Mouse (Mus musculus): ENCODE measurements around the gene Il4ra. TPM values are rescaled to one million over a fixed set of nuclear protein-coding genes. Genes with fewer than 3 reads are reported as not detected.

Gene Il4ra
- polyA plus RNA-seq, 1 experiment from 2014 or later: 11.4 TPM

DNA sequence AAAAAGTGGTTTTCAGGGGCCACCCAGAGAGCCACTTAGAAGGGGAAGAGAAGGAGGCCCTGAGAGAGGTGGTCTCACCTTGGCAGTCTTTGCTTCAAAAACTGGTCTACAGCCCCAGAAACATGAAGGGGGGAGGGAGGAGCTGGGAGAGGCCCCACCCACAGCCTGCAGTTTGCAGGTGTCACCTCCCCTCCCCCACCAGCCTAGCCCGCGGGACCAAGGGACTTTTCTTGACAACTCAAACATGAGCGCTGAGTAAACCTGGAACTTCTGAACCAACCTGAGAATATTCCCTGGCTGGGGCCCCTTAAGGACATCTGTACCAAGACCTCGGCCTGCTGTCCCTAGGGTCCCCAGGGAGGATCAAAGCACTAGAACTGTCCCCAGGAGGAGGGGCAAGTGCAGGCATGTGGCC, 53.8 kb downstream of the Il4ra start:
- no peaks in the 10 kb centered on the region for H3K27me3 ChIP-seq
- H3K4me3 ChIP-seq: no peak overlapping the region
- WGBS: 56% methylated on average over 4 of the region's 4 CpGs
- H3K4me2 ChIP-seq: no peak overlapping the region
- H3K36me3 ChIP-seq: no peaks in the 10 kb centered on the region
- H3K9ac ChIP-seq: no peak overlapping the region
- H3K9me3 ChIP-seq: no peaks in the 10 kb centered on the region
- no peak overlapping the region for H3K27ac ChIP-seq
- no peaks in the 10 kb centered on the region for H3K4me1 ChIP-seq
- ATAC-seq (ENCODE audit: insufficient number of reproducible peaks, low FRiP score, low TSS enrichment, low read depth): no peak

DNA sequence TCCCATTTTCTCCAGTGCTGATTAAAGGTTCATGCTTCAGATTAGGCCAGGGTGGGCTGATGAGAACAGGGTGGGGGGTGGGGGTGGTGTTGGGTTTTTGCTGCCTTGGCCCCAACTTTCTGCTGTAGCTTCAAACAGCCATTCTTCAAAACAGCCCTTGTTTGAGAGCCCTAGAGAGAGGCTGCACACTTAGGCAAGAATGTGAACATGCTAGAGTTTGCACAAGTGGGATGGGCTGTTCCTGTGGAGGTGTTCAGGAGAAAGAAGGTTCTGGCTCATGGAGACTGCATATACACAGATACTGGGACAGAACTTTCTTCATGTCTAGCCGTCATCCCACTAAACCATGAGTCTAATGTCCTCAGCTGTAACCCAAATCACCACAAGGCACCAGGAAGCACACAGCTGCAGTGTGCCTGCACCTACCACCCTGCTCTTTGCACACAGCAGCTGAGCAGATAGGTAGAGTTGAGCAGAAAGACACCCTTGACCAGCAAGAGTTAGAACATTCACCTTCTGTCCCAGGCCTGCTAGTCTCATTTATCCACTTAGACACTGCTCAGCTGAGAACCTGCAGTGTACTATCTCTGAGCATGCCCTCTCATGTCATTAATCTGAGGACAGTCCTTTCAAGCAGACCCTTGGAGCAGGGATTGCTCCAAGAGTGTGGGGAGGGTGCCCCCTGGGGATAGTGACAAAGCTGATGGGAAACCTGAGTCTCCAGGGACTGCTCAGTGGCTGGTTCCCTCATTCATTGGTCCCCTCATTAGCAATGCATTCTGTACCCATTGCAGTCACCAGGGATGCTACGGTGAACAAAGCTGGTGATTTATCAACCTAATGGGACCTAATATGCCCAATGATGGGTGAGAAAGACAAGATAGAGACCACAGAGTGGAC, 54.6 kb downstream of the Il4ra start:
- 82% methylated on average over 2 of the region's 2 CpGs for WGBS

DNA sequence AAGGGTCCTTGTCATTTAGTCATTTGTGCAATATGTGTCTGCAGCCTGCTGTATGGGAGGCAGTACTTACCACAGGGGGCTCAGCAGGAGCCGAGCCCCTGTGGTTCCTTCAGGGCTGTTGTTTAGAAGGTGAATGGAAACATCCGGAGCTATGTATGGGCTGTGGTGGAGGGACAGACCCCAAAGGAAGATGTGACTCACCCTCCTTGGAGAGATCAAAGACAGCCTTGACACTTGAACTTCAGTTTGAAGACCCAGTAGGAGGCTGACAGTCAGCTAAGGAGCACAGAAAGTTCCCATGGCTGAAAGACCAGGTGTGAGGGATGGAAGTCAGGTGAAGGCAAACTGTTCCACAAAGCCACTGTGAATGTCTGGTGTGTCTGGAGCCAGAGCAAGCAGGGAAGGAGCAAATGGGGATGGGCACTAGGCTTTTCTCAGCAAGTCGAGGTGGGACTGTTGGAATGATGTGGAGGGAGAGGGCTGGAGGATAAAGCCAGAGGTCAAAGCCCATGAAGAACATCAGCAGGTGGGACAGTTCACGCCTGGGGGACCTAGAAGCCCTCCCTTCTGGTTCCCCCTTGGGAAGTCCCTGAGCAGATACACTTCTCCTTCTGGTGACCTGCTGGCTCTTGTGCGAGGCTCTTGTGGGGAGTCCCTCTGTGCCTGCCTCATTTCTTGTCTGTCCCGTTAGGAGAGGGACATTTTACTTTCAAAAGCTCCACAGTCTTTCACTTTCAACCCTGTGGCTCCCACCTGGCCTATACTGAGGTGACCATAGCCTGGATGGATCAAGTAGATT, 55.7 kb downstream of the Il4ra start:
- Histone ChIP-seq H3K4me1 (no peaks in the 10 kb centered on the region), H3K9me3 (no peaks in the 10 kb centered on the region), H3K27ac (no peak overlapping the region), H3K27me3 (no peaks in the 10 kb centered on the region), H3K4me2 (no peak overlapping the region), H3K9ac (no peak overlapping the region), H3K36me3 (no peaks in the 10 kb centered on the region), H3K4me3 (no peak overlapping the region)
- ATAC-seq (ENCODE audit: insufficient number of reproducible peaks, low FRiP score, low TSS enrichment, low read depth): no peak
- 56% methylated on average over 6 of the region's 6 CpGs for WGBS

More for the DNA sequence above, 54.6 kb downstream of the Il4ra start:
- Histone ChIP-seq H3K4me3 (no peak overlapping the region), H3K27ac (no peak overlapping the region), H3K36me3 (no peaks in the 10 kb centered on the region), H3K4me1 (no peaks in the 10 kb centered on the region), H3K9ac (no peak overlapping the region), H3K27me3 (no peaks in the 10 kb centered on the region), H3K4me2 (no peak overlapping the region), H3K9me3 (no peaks in the 10 kb centered on the region)
- ATAC-seq (ENCODE audit: insufficient number of reproducible peaks, low FRiP score, low TSS enrichment, low read depth): no peak

DNA sequence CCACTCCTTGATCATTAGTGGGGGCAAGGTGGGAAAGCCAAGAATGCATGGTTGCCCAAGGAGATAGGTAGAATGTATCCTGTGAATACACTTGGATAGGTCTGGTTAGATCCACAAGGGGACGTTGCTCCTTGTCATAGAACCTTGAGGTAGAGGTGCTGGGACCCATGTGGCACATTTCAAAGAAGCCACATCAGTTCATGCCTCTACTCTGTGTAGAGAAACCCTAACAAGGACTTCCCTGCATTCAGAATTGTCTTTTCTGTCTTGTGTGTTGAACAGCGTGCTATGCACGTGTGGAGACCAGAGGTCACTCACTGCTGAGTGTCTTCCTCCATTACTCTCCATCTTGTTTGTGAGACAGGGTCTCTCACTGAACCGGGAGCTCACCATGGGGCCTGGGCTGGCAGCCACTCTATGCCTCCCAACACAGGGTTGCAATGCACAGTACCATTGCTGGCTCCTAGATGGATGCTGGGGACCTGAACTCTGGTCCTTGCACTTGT, 56.3 kb downstream of the Il4ra start:
- H3K4me2 ChIP-seq: no peak overlapping the region
- H3K9ac ChIP-seq: no peak overlapping the region
- H3K9me3 ChIP-seq: no peaks in the 10 kb centered on the region
- H3K4me3 ChIP-seq: no peak overlapping the region
- H3K4me1 ChIP-seq: no peaks in the 10 kb centered on the region
- H3K36me3 ChIP-seq: no peaks in the 10 kb centered on the region
- no peaks in the 10 kb centered on the region for H3K27me3 ChIP-seq
- no peak for ATAC-seq (ENCODE audit: insufficient number of reproducible peaks, low FRiP score, low TSS enrichment, low read depth)
- 82% methylated on average over 4 of the region's 4 CpGs for WGBS
- no peak overlapping the region for H3K27ac ChIP-seq

DNA sequence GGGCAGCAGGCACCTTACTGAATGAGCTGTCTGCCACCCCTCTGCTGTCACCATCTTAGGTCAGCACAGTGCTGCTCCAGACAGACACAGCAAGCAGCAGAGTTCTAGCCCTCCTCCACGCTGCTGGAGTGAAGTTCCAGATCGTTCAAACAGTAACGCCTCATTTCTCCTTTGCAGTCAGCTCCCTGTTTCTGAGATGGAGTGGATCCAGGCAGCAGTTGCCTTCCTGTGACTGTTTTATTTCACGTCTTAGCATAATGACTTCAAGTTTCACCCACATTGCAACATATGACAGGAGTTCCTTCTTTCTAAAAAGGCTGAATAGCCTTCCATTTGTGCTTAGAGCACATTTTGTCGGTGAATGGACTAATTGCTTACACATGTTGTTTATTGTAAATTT, 61.7 kb downstream of the Il4ra start:
- no peak overlapping the region for H3K27ac ChIP-seq
- no peaks in the 10 kb centered on the region for H3K36me3 ChIP-seq
- no peaks in the 10 kb centered on the region for H3K27me3 ChIP-seq
- no peak overlapping the region for H3K4me3 ChIP-seq
- H3K9ac ChIP-seq: no peak overlapping the region
- no peaks in the 10 kb centered on the region for H3K4me1 ChIP-seq
- H3K9me3 ChIP-seq: no peaks in the 10 kb centered on the region
- no peak for ATAC-seq (ENCODE audit: insufficient number of reproducible peaks, low FRiP score, low TSS enrichment, low read depth)
- no peak overlapping the region for H3K4me2 ChIP-seq
- 51% methylated on average over 5 of the region's 5 CpGs for WGBS

DNA sequence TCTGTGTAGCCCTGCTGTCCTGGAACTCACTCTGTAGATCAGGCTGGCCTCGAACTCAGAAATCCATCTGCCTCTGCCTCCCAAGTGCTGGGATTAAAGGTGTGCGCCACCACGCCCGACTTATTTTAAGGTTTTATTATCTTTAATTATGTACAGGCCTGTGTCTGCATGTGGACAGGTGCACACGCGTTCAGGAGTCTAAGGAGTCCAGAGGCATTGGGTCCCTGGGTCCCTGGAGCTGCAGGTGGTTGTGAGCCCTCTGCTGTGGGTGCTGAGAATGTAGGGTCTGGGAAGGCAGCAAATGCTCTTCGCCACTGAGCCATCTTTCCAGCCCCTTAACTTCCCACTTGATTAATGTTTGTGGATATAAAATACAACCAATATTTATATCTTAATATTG, 63.5 kb downstream of the Il4ra start:
- Histone ChIP-seq H3K4me2 (no peak overlapping the region), H3K36me3 (no peaks in the 10 kb centered on the region), H3K27me3 (no peaks in the 10 kb centered on the region), H3K9me3 (no peaks in the 10 kb centered on the region), H3K9ac (no peak overlapping the region), H3K4me1 (no peaks in the 10 kb centered on the region), H3K4me3 (no peak overlapping the region), H3K27ac (no peak overlapping the region)
- ATAC-seq (ENCODE audit: insufficient number of reproducible peaks, low FRiP score, low TSS enrichment, low read depth): no peak
- WGBS: 79% methylated on average over 7 of the region's 7 CpGs

DNA sequence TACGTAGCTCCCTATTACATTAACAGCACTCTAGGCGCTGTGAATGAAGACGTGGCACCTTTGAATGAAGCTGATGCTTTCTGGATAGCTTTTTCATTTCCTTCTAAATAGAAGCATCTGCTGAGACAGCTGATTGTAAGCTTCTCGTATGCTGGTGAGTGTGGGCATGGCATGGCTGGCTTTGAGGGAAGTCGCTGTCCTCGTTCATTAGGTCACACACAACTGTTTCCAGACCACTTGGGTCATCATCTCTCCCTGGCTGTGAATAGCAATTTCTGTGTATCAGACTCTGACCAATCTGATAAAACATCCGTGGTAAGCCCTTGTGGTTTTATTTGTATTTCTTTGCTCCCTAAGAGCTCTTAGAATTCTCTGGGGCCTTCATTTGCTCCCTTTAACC, 66.1 kb downstream of the Il4ra start:
- no peaks in the 10 kb centered on the region for H3K4me1 ChIP-seq
- 70% methylated on average over 7 of the region's 7 CpGs for WGBS
- no peak for ATAC-seq (ENCODE audit: insufficient number of reproducible peaks, low FRiP score, low TSS enrichment, low read depth)
- H3K9me3 ChIP-seq: no peaks in the 10 kb centered on the region
- H3K27ac ChIP-seq: no peak overlapping the region
- H3K36me3 ChIP-seq: no peaks in the 10 kb centered on the region
- H3K9ac ChIP-seq: no peak overlapping the region
- no peak overlapping the region for H3K4me2 ChIP-seq
- no peaks in the 10 kb centered on the region for H3K27me3 ChIP-seq
- H3K4me3 ChIP-seq: no peak overlapping the region

DNA sequence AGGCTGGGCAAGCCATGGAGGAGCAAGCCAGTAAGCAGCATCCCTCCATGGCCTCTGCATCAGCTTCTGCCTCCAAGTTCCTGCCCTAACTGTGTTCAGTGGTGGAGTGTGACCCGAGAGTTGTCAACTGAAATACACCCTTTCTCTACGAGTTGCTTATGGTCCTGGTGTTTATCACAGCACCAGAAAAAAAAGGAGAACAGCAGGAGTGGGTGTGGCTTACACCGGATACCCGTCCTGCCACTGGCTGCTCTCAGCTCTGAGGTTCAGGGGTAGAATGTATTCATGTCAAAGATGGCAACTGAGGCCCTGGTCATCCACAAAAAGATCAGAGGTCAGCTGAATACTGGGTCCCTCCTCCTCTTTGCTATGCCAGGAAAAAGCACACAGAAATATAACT, 68.2 kb downstream of the Il4ra start:
- Histone ChIP-seq H3K36me3 (no peaks in the 10 kb centered on the region), H3K27me3 (no peaks in the 10 kb centered on the region), H3K4me2 (no peak overlapping the region), H3K4me3 (no peak overlapping the region), H3K9me3 (no peaks in the 10 kb centered on the region), H3K27ac (no peak overlapping the region), H3K9ac (no peak overlapping the region), H3K4me1 (no peaks in the 10 kb centered on the region)
- WGBS: 67% methylated on average over 4 of the region's 4 CpGs
- no peak for ATAC-seq (ENCODE audit: insufficient number of reproducible peaks, low FRiP score, low TSS enrichment, low read depth)

DNA sequence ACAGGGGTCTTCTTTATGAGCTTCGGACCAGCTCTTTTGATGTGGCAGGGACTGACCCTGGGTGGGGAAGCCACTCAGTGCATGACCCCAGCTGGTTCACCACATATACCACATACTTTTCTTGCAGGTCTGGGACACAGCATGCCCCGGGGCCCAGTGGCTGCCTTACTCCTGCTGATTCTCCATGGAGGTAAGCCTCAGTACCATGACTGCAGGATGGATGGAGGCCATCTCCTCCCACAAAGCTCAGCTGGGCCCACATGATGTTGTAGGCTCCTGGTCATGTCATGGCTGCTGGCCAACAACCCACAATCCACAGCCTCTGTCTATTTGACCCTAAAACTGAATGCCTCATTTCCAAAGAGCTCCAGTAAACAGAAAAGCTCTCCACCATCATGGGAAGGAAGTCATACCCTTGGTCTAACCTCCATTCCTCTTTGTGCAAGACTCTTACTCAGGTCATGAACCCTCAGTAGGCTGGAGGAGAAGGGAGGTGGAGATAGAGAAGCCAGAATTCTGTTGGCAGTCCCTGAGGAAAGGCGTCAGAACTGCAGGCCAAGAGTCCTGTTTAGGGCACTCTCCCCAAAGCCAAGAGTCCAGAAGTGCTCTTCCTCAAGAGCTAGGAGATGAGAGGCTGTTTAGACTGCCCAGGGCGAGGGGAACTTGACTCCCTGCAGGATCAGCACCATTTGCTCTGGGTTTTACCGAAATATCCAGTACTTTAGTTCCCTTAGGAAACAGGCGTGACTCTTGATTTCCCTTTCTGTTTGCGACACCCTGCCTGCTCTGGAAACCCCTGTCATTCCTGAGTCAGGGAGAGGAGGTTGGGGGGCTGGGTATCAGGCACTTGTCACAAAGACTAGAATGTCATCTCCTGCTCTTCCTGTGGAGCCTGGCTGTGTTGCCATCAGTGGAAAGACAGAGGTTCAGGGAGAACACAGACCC, 71.1 kb downstream of the Il4ra start:
- H3K9ac ChIP-seq: no peak overlapping the region
- H3K4me2 ChIP-seq: no peak overlapping the region
- no peak overlapping the region for H3K4me3 ChIP-seq
- H3K36me3 ChIP-seq: no peaks in the 10 kb centered on the region
- no peak for ATAC-seq (ENCODE audit: insufficient number of reproducible peaks, low FRiP score, low TSS enrichment, low read depth)
- H3K27ac ChIP-seq: no peak overlapping the region
- H3K27me3 ChIP-seq: no peaks in the 10 kb centered on the region
- H3K4me1 ChIP-seq: no peaks in the 10 kb centered on the region
- H3K9me3 ChIP-seq: no peaks in the 10 kb centered on the region
- 65% methylated on average over 7 of the region's 7 CpGs for WGBS

DNA sequence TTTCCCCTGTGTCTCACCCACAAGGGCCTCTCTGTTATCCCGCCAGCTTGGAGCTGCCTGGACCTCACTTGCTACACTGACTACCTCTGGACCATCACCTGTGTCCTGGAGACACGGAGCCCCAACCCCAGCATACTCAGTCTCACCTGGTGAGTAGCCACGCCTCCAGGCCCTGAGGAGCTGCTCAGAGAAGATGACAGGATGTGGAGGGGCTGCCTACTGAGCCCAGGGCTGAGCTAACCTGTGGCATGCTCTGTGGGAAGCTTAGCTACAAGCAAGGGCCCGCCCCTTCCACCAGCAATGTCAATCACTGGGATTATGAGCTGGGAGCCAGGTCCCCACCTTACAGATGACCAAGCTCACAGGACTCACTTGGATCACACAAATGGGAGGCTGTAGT, 73.3 kb downstream of the Il4ra start:
- H3K4me1 ChIP-seq: no peaks in the 10 kb centered on the region
- no peak overlapping the region for H3K4me3 ChIP-seq
- no peaks in the 10 kb centered on the region for H3K36me3 ChIP-seq
- H3K9ac ChIP-seq: no peak overlapping the region
- no peak overlapping the region for H3K27ac ChIP-seq
- H3K4me2 ChIP-seq: no peak overlapping the region
- H3K27me3 ChIP-seq: no peaks in the 10 kb centered on the region
- H3K9me3 ChIP-seq: no peaks in the 10 kb centered on the region
- WGBS: 68% methylated on average over 4 of the region's 4 CpGs
- no peak for ATAC-seq (ENCODE audit: insufficient number of reproducible peaks, low FRiP score, low TSS enrichment, low read depth)

DNA sequence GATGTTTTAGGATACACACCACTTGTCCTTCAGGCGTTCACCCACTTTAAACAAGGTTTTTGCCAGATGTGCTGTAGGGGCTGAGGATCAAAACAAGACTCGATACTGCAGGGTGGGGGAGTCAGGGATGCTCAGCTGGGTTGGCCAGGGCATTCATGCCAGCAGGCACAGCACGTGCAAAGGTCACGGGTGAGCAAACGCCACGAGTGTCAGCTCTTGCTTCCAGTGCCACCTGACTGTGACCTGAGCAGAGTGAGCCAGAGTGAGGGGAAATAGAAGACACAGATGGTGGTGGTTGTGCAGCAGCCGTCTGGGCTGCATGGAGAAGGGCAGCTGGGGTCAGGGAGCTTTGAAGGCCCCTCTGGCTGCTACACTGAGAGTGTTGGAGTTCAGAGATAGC, 73.9 kb downstream of the Il4ra start:
- H3K36me3 ChIP-seq: no peaks in the 10 kb centered on the region
- H3K9ac ChIP-seq: no peak overlapping the region
- H3K4me3 ChIP-seq: no peak overlapping the region
- H3K4me1 ChIP-seq: no peaks in the 10 kb centered on the region
- ATAC-seq (ENCODE audit: insufficient number of reproducible peaks, low FRiP score, low TSS enrichment, low read depth): no peak
- no peaks in the 10 kb centered on the region for H3K27me3 ChIP-seq
- no peak overlapping the region for H3K4me2 ChIP-seq
- no peaks in the 10 kb centered on the region for H3K9me3 ChIP-seq
- 54% methylated on average over 7 of the region's 7 CpGs for WGBS
- H3K27ac ChIP-seq: no peak overlapping the region

Data from limb, embryonic 15.5 days (tissue).